Mouse (Mus musculus) induced T-regulatory cell, adult 2 months (primary cell): ENCODE measurements around the gene Hapln4.

Source experiments
- DNase-seq: peaks from one replicate; pipeline ENCODE4 v3.0.0-alpha.2; 2012; ENCODE audit warnings: low read depth

The Hapln4 gene

DNA sequence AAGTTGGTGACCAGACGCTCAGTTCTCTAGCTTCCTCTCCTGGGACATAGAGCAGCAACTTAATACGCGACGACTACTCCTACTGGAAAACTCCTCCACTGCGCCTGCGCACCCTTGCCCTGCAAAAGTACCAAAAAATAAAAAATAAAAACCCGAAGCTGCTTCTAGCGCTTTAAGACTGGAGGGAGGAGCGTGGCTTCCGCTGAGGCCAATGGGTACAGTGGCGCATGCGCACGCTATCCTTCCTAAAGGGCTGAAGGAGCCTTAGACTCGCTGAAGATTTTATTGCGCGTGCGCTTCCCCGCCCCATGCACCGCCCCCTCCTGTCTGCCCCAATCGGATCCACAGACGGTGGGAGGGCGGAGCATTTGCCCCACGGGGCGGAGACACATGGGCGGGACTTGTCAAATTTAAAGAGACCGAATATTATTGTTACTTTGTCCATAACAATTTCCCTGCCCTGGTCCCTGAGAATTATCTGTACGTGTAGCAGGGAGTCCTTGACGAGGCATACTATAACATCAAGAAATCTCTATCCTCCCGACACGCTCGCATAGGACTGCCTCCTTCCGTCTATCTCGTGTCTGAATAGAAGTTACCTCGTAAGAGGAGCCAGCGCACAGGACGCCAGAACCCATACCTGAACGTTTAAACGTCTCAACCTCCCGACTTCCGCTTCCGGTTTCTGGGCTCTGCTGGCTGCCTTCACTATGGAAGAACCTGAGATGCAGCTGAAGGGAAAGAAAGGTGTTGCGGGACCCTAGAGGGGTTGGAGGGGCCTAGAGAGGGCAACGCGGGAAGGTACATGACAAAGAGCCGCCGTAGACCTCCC, 56.0 kb downstream of the Hapln4 start, which contains the start of the genes Rfxank, Borcs8 and Mef2b:
Gene Rfxank (minus strand): TSS at position 129 of the 832 bp plus-strand sequence.
Gene Borcs8 (plus strand): TSS at position 474 of the 832 bp plus-strand sequence.
Gene Mef2b (plus strand): TSS at position 686 of the 832 bp plus-strand sequence.
- peak; percentile 100 for DNase-seq

DNA sequence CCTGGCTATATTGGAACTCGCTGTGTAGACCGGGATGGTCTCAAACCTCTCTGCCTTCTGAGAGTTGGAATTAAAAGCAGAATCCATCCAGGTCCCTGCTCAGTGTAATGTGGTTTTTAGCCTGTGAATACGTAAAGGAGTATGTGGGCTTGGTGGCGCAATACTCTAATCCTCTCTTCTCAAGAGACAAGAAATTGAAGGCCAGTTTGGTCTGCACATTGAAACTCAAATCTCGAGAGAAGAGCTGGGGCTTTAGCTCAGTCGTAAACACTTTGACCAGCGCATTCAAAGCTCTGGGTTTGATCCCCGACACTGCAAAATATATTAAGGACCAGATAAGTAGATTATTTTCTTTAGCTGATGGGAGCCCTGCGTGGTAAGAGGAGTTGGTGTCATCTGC, 56.7 kb downstream of the Hapln4 start:
- no peak for DNase-seq
